Mouse (Mus musculus) limb, embryonic 14.5 days (tissue): ENCODE results near the gene Foxa3. TPM values are rescaled to one million over a fixed set of nuclear protein-coding genes. Genes with fewer than 3 reads are reported as not detected.
"Not testable (repeated sequence)": the region's sequence is repeated elsewhere in the genome, so short reads cannot be mapped to it uniquely, and the experiment has no call there.

Experiments used
- ATAC-seq: fragments of 200-750 bp; cut with Nextera tagmentation; 2 replicates; pipeline ENCODE4 v1.8.0; 2017; ENCODE audit warnings: low read depth, moderate number of reproducible peaks, moderate TSS enrichment; ENCODE audit not compliant: low FRiP score
- DNase-seq: peaks from one replicate; pipeline ENCODE4 v3.0.0-alpha.2; 2015; ENCODE audit warnings: low spot score
- H3K27ac ChIP-seq: fragments of 300-500 bp; sonication (generic); replicated peaks from 2 replicates; pipeline ENCODE4 v1.5.1; 2014; ENCODE audit warnings: low read depth, mild to moderate bottlenecking, low read length, moderate library complexity, mixed read lengths
- H3K27me3 ChIP-seq: fragments of 300-500 bp; sonication (generic); 2 replicates; pipeline ENCODE4 v1.6.1; 2014; ENCODE audit warnings: low read length, mixed read lengths; ENCODE audit not compliant: control insufficient read depth, insufficient read depth
- H3K36me3 ChIP-seq: fragments of 300-500 bp; sonication (generic); 2 replicates; pipeline ENCODE4 v1.6.1; 2014; ENCODE audit warnings: mild to moderate bottlenecking, low read length, moderate library complexity, mixed read lengths; ENCODE audit not compliant: control insufficient read depth, insufficient read depth
- H3K4me1 ChIP-seq: fragments of 300-500 bp; sonication (generic); 2 replicates; pipeline ENCODE4 v1.6.1; 2014; ENCODE audit warnings: antibody characterized with exemption, low read length, mixed read lengths; ENCODE audit not compliant: control insufficient read depth, insufficient read depth
- H3K4me2 ChIP-seq: fragments of 300-500 bp; sonication (generic); replicated peaks from 2 replicates; pipeline ENCODE4 v1.6.1; 2014; ENCODE audit warnings: low read depth, mild to moderate bottlenecking, low read length, moderate library complexity; ENCODE audit not compliant: severe bottlenecking
- H3K4me3 ChIP-seq: fragments of 300-500 bp; sonication (generic); replicated peaks from 2 replicates; pipeline ENCODE4 v1.5.1; 2014; ENCODE audit warnings: low read length
- H3K9ac ChIP-seq: fragments of 300-500 bp; sonication (generic); 2 replicates; pipeline ENCODE4 v1.6.1; 2014; ENCODE audit warnings: mild to moderate bottlenecking, low read depth, low read length, moderate library complexity; ENCODE audit not compliant: severe bottlenecking
- H3K9me3 ChIP-seq: fragments of 300-500 bp; sonication (generic); 2 replicates; pipeline ENCODE4 v1.6.1; 2016; ENCODE audit warnings: low read length; ENCODE audit not compliant: control insufficient read depth
- POLR2A ChIP-seq: fragments of 200-500 bp; IDR thresholded peaks from 2 replicates; pipeline ENCODE4 v1.8.0; 2012; ENCODE audit warnings: inconsistent platforms, mild to moderate bottlenecking, moderate library complexity, borderline replicate concordance; ENCODE audit not compliant: insufficient read depth, insufficient read length; ENCODE audit errors: extremely low read depth
- WGBS: fragments of 180-500 bp; shearing (Covaris S2); extraction: QIAGEN DNeasy Blood & Tissue Kit; methylation state at CpG from one replicate; pipeline ENCODE4 v1.1.7; 2014; 5-methylcytosine and 5-hydroxymethylcytosine counted together
- polyA plus RNA-seq, 2 experiments: library from polyadenylated mRNA; depleted of rRNA in 1 of 2; stranded (reverse) in 1 of 2; unstranded in 1 of 2; fragments of >200 nt; fragmentation: Nextera tagmentation in 1 of 2; extraction: Ambion mirVana in 1 of 2; gene quantifications; 2 replicates each; pipeline versions ENCODE4 v1.2.1 to v1.2.3; 2012 to 2014

Foxa3 gene
- 5.3 and 6.7 TPM in 2 replicates for polyA plus RNA-seq (2012; rRNA removed)
- 3.1 and 3.2 TPM in 2 replicates for polyA plus RNA-seq (2014; fragmentation: Nextera tagmentation; extraction: Ambion mirVana)

- Histone ChIP-seq H3K4me1 (peaks cover 9% of the 10 kb centered on the region; the same call in 1 of the 2 replicates), H3K4me2 (peak within 1 kb of the TSS; percentile 62; the same call in 1 of the 2 replicates), H3K27me3 (peaks cover 32% of the 10 kb centered on the region), H3K36me3 (no peaks in the 10 kb centered on the region), H3K9me3 (no peaks in the 10 kb centered on the region), H3K27ac (no peak within 1 kb of the TSS), H3K4me3 (peak within 1 kb of the TSS; percentile 75), H3K9ac (peak within 1 kb of the TSS; percentile 86)
- ATAC-seq (no peak), DNase-seq (no peak)
- 2% methylated on average over 30 of the region's 30 CpGs for WGBS
- no peak for TF ChIP-seq POLR2A
These were observed at the start of gene Foxa3 for GRCm38 (mm10) chr7:19023357-19023814. Gene Foxa3 (minus strand): TSS chr7:19023538.

DNA sequence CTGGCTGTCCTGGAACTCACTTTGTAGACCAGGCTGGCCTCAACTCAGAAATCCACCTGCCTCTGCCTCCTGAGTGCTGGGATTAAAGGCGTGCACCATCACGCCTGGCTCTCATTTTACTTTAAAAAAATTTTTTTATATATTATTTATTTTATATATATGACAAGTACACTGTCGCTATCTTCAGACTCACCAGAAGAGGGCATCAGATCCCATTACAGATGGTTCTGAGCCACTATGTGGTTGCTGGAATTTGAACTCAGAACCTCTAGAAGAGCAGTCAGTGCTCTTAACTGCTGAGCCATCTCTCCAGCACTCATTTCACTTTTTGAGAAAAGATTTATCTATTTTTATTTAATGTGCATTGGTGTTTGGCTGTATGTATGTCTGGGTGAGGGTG lies 47.7 kb upstream of the Foxa3 start:
- H3K4me2 ChIP-seq, H3K27ac ChIP-seq, H3K9ac ChIP-seq, ATAC-seq, H3K4me1 ChIP-seq, H3K9me3 ChIP-seq, DNase-seq, H3K36me3 ChIP-seq, H3K4me3 ChIP-seq: not testable (repeated sequence)
- H3K27me3 ChIP-seq: peaks cover 13% of the 10 kb centered on the region
- WGBS: 53% methylated on average over 3 of the region's 3 CpGs

- ATAC-seq (no peak), DNase-seq (no peak)
- no peaks in the 10 kb centered on the region for H3K36me3 ChIP-seq
- H3K9me3 ChIP-seq: no peaks in the 10 kb centered on the region
- H3K27ac ChIP-seq: no peak overlapping the region
- no peak overlapping the region for H3K4me3 ChIP-seq
- H3K4me2 ChIP-seq: no peak overlapping the region
- 41% methylated on average over 3 of the region's 3 CpGs for WGBS
- no peak for TF ChIP-seq POLR2A
- peaks cover 28% of the 10 kb centered on the region for H3K27me3 ChIP-seq
- no peaks in the 10 kb centered on the region for H3K4me1 ChIP-seq
- H3K9ac ChIP-seq: no peak overlapping the region
These were observed 46.2 kb upstream of the Foxa3 start for GRCm38 (mm10) chr7:19069500-19069899.

DNA sequence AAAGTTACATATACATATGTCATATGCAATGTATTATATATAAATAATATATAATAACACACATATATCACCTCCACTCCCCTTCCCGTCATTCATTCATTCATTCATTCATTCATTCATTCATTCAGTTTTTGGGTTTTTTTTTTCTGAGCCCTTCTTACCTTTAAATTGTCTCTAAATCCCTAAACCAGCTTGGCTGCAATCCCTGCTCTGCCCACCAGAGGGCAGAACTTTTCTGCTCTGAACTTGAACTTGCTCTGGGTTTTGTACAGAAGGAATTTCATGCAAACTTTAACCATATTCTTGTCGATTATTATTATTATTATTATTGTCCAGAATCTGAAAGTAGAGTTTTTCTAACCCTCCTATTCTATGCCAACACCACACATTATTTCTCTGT lies 45.4 kb upstream of the Foxa3 start:
- Histone ChIP-seq H3K4me1 (no peaks in the 10 kb centered on the region), H3K4me3 (no peak overlapping the region), H3K27ac (no peak overlapping the region), H3K9ac (no peak overlapping the region), H3K9me3 (no peaks in the 10 kb centered on the region), H3K36me3 (no peaks in the 10 kb centered on the region), H3K4me2 (no peak overlapping the region), H3K27me3 (peaks cover 31% of the 10 kb centered on the region)
- 9% methylated on average over 2 of the region's 2 CpGs for WGBS
- peak; percentile 81 for DNase-seq
- TF ChIP-seq POLR2A: no peak
- ATAC-seq: no peak

GRCm38 (mm10) chr7:19067935-19068334 lies 44.6 kb upstream of the Foxa3 start:
- H3K9me3 ChIP-seq: no peaks in the 10 kb centered on the region
- ATAC-seq: no peak
- no peak overlapping the region for H3K27ac ChIP-seq
- H3K9ac ChIP-seq: no peak overlapping the region
- TF ChIP-seq POLR2A: no peak
- H3K4me1 ChIP-seq: no peaks in the 10 kb centered on the region
- H3K4me2 ChIP-seq: no peak overlapping the region
- peaks cover 31% of the 10 kb centered on the region for H3K27me3 ChIP-seq
- no peak overlapping the region for H3K4me3 ChIP-seq
- H3K36me3 ChIP-seq: no peaks in the 10 kb centered on the region
- WGBS: 71% methylated on average over 9 of the region's 14 CpGs
- DNase-seq: no peak

DNA sequence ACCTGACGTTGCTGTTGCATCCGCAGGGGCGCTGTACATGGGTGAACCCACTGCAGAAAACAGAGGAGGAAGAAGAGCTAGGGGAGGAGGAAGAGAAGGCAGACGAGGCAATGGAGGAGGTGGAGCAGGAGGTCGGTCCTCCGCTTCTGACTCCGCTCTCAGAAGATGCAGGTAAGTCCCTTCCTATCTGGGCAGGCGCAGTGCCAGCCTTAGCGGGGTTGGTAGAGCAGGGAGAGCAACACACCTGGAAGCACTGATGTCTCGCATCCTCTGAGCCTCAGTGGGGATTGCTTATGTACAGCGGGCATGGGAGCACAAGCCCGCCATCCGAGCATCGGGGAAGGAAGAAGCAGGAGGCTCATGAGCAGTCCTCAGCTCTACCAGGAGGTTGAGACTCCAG lies 43.7 kb upstream of the Foxa3 start:
- no peak for TF ChIP-seq POLR2A
- WGBS: 40% methylated on average over 14 of the region's 14 CpGs
- H3K27me3 ChIP-seq: peaks cover 31% of the 10 kb centered on the region
- H3K36me3 ChIP-seq: no peaks in the 10 kb centered on the region
- H3K9ac ChIP-seq: no peak overlapping the region
- DNase-seq (no peak), ATAC-seq (no peak)
- no peak overlapping the region for H3K4me2 ChIP-seq
- no peak overlapping the region for H3K4me3 ChIP-seq
- no peaks in the 10 kb centered on the region for H3K4me1 ChIP-seq
- H3K9me3 ChIP-seq: no peaks in the 10 kb centered on the region
- no peak overlapping the region for H3K27ac ChIP-seq
